Mouse (Mus musculus) lung, adult 18-20 months (tissue): ENCODE measurements at regions not wholly inside any gene's neighbourhood (a gene's known extent, or its start where the extent isn't known, plus 50 kb on each side); places are given as distances from the start of the nearest gene placed in this dataset.
"Not testable (repeated sequence)": the region's sequence is repeated elsewhere in the genome, so short reads cannot be mapped to it uniquely, and the experiment has no call there.

ENCODE experiments used
- DNase-seq, 2 experiments: peaks; one replicate each; pipeline ENCODE4 v3.0.0; 2022; ENCODE audit warnings: mixed read lengths in 2 of 2

DNA sequence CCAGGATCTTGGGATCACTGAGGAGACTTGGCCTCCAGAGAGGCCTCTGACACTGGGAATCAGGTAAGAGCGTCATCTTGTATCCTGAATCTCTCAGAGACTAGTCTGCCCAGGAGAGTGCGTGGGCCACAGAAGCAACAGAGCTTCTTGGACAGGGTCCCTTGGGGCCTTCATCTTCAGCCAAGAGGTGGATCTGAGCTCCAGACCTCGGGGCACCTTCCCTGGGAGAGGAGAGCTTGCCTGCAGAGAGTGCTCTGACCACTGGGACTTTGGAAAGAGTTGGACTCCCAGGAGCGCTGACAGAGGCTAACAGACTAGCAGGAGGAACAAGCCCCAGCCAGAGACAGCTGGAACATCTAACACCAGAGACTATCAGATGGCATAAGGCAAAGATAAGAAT, 73.9 kb upstream of the Gm15319 start:
- DNase-seq, result peak; percentile 9 to 24

GRCm38 (mm10) chr8:20433236-20433635, 70.2 kb upstream of the Gm15319 start:
- DNase-seq, result peak; percentile 16 to 22

- DNase-seq, result not testable (repeated sequence)
Measured at GRCm38 (mm10) chr8:20429469-20429868, 66.5 kb upstream of the Gm15319 start.

- not testable (repeated sequence) for DNase-seq
Measured at GRCm38 (mm10) chr8:20424903-20425222, 61.9 kb upstream of the Gm15319 start.

GRCm38 (mm10) chr8:20424104-20424902, 61.3 kb upstream of the Gm15319 start:
- peak; percentile 100 for DNase-seq

GRCm38 (mm10) chr8:20420807-20421206, 57.8 kb upstream of the Gm15319 start:
- not testable (repeated sequence) for DNase-seq
